Mouse (Mus musculus): ENCODE measurements around the gene Tgif2lx2.
"Not testable (repeated sequence)": the region's sequence is repeated elsewhere in the genome, so short reads cannot be mapped to it uniquely, and the experiment has no call there.

Tgif2lx2 gene

DNA sequence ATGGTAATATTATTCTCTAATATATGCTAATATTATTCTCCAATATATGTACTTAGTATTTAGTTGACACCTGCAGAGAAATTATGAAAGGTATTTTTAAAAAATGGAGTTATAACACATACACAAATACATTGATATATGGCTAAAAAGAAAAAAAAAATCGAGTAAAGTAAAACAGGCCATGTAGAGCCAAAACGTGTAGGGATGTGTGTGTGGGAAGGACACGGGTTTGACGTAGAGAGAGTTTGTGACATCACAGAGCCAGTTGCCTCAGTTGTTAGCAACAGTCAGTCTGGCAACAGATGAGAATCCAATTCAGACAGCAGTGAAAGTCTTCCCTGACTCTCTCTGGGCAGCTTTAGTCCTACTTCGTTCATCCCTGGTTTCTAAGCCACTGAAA is at the start of gene Tgif2lx2:
Gene Tgif2lx2 (plus strand): TSS at position 301 of the 400 bp plus-strand sequence.
- DNase-seq: not testable (repeated sequence)

Data from right cerebral cortex, postnatal 25 days (tissue).